Mouse (Mus musculus): ENCODE measurements around the gene Gm17349.
"Not testable (repeated sequence)": the region's sequence is repeated elsewhere in the genome, so short reads cannot be mapped to it uniquely, and the experiment has no call there.

The Gm17349 gene

DNA sequence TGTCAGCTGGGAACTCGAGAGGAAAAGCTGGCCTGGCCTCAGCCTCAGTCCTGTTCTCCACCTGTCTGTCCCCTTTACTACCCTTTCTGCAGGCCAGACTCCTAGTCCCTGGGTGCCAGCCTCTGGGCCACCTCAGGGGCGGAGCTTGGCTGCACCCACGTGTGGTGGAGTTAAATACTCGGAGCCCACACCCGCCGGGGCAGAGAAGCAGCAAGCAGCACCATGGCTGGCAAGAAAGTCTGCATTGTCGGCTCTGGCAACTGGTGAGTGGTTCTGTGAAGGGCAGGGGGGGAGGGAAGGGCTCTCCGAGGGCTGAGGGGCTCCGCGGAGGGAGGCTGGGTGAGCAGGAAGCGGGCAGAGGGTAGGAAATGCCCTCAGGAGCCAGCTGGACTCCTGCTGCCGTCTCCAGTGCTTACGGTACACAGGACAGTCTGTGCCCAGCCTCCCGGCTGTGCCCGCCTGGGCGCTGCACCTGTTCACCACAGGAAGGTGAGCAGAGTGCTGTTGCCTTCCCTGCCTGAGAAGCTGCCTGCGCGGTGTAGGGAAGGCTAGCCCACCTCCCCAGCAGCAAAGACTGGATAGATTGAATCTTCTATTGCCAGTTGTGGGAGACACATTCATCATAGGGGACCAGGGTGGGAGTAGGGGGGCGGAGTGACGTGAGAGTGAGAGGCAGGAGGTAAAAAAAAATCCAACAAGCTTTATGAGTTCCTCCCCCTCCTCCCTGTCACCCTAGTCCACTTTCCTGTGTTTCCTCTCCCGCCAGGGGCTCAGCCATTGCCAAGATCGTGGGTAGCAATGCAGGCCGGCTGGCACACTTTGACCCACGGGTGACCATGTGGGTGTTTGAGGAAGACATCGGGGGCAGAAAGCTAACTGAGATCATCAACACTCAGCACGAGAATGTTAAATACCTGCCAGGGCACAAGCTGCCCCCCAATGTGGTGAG, 12.4 kb upstream of the Gm17349 start, which contains the start of gene Gpd1:
Gene Gpd1, plus strand, starts transcription at position 130 of the 949 bp plus-strand sequence.
- peak; percentile 84 for DNase-seq

DNA sequence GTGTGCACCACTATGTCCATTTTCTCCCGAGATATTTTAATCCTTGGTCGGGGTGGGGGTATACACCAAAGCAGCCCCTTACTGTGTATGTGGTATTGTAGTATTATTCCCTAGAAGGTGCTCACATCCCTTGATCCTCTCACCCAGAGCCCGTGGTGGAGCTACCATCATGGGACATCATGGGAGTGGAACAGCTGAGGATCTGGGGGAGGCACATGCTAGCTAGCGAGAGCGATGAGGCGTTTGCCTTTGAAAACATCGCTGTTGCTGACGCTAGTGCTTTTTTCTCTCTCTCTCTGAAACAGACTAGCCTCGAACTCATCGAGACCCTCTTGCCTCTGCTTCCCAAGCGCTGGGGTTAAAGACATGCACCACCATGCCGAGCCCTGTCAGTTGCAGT, 11.5 kb upstream of the Gm17349 start:
- DNase-seq = no peak

DNA sequence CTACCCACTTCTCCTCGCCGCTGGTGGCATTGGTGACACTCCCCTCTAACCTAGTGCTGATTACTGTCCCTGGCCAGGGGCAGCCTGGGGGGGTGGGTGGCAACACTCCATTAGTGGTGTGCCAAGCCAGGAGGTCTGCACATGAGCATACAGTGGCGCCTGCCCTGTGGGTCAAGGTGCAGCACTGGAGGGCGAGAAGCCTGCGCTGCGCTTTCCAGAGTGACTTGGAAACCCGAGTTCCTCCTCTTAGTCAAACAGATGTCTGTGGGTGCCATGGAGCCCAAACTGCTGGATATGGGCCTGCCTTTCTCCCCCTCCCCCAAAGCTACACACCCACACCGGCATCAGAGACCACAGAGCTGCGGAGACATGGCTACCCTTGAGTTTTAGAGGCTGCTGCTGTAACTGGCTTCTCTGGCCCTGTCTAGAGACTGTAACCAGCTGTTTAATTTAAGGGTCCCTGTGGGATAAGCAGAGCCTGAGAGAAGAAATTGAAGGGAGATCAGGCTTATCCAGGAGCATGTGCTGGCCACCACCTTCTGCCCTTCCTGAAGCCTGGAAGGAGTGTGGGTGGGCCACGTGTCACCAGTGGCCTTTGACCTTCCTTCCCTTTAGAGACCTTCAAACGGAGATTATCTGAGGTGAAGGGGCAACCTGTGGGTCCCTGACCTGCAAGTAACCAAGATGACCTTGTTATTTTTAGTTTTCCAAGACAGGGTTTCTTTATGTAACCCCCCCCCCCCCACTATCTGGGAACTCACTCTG, 10.9 kb upstream of the Gm17349 start:
- no peak for DNase-seq

DNA sequence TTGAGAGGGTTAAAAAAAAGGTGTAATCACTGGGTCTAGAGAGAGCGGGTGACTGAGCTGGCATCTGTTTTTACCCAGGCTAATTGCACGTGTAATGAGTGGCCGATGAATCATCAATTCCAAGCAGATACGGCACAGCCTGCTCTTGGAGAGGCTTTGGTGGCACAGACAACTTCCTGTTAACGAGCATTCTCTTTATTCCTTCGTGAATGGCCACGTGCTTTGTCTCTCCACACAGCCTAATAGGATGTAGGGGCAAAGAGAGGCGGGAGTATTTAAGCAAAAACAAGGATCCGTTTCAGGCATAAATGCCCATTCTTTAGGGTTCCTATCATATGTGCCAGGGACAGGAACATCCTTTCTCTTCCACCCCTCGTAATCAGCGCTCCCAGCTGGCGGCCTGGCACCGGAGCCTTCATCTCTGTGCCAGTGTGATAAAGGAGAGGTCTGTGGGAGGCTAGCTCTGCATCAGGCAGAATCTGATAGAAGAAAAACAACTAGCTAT, 10.1 kb upstream of the Gm17349 start:
- DNase-seq = no peak

DNA sequence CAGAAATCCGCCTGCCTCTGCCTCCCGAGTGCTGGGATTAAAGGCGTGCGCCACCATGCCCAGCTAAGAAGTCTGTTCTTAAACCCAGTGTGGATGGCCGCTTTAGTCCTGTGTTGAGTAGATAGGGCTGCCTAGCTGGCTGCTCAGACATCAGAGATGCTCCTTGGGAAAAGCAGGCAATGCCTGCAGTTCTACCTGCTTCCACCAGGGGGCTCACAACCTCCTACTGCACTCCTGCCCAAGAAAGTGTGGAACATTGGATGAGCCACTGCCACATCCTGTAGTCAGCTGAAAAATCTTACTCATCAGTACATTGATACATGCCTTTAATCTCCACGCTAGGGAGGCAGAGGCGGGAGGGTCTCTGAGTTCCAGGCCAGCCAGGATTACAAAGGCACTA, 9.6 kb upstream of the Gm17349 start:
- DNase-seq = peak; percentile 86

DNA sequence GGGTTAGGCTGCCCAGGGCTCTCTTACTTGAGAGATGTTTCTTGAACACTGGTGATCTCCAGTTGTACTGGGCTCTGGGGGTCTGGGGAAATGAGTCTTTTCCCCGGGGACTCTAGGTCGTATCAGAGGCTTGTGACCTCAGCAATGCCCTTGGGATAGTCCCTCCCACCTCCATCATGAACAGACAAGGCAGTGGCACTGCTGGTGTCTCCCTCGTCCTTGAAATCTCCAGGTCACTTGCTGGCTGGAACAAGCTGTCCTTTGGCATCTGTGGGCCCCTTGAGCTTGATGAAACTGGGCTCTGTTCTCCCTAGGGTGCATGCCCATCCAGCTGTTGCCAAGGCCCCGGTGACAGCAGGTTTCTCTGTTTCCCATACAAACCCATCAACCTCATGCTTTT, 8.9 kb upstream of the Gm17349 start:
- DNase-seq = no peak

DNA sequence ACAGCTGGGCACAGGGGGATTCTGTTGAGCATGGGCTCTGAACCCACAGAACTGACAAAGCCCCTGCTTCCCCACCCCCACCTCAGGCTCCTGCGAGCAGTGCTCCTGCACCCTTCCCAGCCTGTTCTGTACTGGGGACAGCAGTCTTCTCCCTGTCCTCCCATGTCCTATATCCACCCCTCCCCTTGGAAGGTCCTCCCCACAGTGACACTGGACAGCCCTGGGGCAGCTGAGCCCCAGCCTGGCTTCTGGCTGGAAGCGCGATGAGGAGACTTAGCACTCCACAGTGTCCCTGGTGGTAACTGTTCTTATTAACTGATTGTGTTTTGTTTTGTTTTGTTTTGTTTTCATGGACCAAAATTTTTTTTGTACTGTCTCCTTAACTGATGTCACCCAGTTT, 8.3 kb upstream of the Gm17349 start:
- no peak for DNase-seq

DNA sequence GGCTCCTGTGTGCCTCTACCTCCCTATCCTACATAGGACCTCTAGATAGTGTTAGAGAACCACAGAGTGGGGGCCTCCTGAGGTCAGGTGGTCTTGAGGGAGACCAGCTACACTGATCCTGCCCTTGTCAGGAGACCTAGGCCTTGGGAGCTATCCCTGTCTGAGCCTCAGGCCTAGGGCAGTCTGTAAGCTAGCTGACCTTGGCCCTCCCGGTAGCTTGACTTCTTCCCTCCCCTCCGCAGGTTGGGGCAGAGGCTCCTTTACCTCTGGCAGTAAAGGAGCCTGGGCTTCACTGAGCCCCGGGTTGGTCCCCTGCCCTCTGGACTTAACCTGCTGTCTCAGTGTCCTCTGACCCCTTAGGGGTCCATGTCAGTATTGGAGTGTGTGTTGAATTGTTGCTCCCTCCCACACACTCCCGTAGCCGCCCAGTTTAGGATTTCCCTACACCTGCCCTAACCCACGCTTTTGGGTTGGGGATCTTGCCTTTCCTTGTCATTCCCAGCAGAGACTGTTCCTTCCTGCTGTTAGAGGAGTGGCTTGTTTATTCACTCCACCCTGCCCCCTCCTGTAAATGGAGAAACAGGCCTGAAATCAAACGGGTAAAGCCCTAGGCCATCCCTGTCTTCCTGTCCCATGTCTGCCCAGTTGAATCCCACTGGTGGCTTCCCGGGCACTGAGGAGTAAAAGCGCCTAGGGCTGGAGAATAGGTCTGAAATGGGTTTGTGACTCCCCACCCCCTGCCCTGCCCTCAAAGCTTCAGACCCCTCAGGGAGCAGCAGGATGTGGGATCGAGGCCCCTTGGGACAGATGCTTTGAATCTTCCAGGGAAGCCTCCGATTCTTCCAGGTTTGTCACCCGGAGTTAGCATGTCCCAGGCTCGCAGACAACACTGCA, 7.6 kb upstream of the Gm17349 start:
- peak; percentile 17 for DNase-seq

DNA sequence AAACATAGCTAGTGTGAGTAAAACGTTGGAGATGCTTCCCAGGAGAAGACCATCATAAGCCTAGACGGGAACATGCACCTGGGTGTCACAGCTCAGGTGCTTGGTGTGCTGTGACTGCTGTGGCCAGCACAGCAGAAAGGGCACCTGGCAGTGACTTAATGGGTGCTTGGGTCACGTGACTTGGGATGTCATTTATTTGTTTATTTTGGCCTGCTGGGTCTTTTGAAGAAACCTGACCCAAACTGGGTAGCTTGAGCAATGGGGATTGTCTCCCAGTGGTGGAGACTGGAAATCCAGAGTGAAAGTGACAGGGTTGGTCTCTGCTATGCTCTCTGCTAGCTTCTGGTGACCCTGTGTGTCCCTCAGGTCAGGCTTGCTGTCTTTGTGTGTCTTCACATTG, 6.2 kb upstream of the Gm17349 start:
- no peak for DNase-seq

DNA sequence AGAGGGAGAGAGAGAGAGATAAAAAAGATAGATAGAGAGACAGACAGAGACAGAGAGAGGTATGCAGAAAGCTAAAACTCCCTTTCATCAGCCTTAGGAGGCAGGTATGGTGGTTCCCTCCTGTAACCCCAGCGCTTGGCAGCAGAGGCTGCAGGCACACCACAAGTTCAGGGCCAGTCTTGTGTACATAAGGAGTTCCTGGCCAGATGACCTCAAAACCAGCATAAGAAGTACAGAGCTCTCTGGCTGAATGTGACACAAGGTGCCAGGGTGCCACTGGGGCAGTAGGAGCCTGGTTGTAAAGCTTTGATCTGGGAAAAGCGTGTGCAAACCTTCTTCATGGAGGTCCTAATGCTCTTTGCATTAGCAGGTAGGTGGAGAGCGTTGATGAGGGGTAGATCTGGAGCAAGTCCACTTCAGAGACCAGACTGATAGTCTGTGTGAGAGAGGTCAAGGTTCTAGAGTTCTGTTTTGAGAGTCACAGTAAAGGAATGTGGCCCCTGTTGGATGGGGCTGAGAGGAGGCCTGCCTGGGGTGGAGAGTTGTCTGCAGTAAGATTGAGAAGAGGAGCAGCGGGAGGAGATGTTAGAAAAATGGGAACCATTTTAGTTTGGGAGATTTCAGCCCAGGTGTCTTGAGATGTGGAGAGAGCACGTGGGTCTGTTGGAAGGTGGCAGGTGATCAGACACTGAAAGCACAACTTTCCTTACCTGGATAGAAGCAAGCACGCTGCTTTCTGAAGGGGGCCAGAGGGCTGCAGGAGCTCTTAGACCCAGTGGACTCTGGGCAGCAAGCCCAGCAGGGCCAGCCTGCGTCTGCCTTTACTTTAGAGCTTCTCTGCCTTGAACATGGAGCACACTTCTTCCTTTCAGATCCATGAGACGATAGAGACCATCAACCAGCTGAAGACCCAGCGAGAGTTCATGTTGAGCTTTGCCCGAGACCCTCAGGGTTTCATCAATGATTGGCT, 5.2 kb upstream of the Gm17349 start:
- DNase-seq = no peak

DNA sequence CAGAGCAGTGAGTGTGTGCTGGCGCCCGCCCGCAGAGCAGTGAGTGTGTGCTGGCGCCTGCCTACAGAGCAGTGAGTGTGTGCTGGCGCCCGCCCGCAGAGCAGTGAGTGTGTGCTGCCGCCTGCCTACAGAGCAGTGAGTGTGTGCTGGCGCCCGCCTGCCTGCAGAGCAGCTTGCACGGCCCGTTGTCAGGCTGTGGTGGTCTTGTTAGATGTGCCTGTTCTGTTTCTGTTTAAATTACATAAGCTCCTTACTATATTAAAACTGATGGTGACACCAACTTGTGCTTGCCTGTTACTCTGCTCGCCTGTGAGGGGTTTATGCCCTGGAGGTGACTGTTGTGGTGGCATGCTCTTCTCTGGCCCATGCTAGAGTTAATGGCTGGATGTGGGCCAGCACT, 2.9 kb upstream of the Gm17349 start:
- no peak for DNase-seq

DNA sequence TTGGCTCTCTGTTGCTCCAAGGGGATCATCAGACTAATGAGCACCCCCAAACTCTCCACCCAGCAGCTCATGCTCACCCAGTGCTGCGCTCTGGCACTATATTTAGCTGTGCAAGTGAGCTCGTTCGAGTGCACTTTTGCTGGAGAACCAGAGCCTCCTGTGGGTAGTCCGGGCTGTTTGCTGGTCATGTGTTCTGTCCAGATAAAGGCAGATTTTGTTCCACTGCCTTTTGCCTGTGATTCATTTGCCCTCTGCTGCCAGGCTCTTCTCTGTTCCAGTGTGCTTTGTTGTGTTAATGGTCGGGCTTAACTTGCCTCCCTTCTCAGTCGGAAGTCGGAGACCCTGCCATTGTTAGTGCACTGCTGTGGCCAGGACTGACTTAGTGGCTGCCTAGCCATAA, 409 bp downstream of the Gm17349 start:
- no peak for DNase-seq

DNA sequence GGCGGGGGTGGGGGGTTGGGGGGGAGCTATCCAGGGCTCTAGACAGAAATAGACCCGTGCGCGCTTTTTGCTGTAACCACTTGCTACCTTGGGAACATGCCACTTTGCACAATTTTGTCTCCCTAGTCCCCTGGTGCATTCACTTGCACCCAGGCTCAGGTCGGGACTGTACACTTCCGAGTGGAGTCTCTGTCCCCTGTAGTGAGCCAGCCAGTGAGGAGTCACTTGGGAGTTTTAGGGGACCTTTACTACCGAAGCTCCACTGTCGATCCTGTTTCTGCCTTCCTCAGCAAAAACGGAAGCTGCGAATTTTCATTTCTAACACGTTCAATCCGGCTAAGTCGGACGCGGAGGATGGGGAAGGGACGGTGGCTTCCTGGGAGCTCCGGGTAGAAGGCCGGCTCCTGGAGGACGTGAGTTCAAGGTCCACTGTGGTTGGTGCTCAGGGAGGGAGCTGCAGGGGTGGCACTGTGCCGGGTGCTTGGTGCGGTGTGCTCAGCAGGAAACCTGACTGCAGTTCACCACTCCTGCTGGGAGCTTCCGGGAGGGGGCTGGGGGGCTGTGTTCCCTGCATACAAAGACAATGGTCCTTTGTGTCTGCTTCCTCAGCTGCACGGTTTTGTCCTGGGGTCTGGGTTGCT, 1.1 kb downstream of the Gm17349 start:
- no peak for DNase-seq

DNA sequence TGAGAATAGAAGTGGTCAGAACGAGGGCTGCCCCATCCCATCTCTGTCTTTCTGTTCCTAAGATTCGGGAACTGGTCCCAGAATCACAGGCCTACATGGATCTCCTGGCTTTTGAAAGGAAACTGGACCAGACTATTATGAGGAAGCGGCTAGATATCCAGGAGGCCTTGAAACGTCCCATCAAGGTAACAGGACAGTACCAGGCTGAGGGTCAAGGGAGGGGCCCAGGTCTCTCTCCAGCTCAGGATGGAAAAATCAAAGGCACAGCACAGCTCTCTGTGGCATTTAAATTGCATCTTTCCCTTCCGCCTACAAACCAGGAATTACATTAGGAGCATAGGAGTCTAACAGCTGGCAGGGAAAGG, 1.6 kb downstream of the Gm17349 start:
- DNase-seq = no peak

DNA sequence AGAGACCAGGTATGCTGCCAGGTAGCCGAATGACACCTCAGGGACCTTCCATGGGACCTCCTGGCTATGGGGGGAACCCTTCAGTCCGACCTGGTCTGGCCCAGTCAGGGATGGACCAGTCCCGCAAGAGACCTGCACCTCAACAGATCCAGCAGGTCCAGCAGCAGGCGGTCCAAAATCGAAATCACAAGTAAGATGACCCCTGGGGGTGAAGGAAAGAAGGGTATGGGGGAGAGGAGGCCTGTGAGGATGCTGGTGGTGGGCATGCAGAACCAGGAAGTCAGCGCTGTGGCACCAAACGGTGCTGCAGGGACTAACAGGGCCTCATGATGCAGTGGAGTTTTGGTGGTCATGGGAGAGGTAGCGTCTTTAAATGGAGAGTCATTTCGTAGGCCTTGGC, 2.2 kb downstream of the Gm17349 start:
- peak; percentile 32 for DNase-seq

DNA sequence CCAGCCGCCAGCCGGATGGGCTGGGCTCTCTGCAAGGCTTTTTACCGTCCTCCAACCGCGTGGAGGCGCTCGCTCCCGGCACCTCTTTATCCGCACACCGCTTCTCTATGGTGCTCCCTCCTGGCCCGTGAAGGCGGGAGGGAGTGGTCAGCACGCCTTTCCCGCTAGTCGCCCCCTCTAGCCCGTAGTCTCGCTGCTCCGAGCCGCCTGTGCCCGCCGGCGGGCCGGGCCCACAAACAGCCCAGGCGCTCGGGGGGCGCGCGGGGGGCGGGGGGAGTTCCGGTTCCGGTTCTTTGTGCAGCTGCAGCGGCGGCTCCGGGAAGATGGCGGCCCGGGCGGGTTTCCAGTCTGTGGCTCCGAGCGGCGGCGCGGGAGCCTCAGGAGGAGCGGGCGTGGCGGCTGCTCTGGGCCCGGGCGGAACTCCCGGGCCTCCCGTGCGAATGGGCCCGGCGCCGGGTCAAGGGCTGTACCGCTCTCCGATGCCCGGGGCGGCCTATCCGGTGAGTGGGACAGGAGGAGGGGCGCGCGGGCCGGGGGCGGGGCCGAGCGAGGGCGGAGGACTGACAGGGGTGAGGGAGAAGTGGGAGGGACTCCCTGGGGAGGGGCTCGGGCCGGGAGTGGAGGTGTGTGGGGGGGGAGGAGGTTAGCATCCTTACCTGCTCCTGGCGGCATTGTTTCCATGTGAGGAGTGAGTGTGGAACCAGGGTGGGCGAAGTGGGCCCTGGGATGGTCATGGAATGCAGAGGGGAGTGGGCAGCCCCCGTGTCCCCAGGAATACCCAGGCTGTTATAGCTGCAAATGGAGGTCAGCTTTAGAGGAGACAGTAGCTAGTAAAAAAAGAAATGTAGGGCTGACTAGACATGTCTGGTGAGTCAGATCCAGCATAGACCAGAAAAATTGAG, 3.0 kb downstream of the Gm17349 start, which contains the start of gene Smarcd1:
Gene Smarcd1, plus strand, starts transcription at position 131 of the 902 bp plus-strand sequence.
- peak; percentile 96 for DNase-seq

DNA sequence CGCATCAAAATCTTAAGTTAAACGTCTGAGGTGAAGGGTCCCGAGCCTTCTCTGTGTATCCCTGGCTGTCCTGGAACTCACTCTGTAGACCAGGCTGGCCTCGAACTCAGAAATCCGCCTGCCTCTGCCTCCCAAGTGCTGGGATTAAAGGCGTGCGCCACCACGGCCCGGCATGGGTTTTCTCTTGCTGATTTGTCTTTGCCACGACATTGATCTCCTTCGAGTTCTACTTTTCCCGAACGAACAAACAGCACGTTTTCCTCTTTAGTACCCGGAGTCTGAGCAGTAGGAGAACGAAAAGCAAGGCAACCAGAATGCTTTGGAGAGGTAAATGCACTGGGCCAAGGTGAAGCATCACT, 3.7 kb downstream of the Gm17349 start:
- DNase-seq = not testable (repeated sequence)

DNA sequence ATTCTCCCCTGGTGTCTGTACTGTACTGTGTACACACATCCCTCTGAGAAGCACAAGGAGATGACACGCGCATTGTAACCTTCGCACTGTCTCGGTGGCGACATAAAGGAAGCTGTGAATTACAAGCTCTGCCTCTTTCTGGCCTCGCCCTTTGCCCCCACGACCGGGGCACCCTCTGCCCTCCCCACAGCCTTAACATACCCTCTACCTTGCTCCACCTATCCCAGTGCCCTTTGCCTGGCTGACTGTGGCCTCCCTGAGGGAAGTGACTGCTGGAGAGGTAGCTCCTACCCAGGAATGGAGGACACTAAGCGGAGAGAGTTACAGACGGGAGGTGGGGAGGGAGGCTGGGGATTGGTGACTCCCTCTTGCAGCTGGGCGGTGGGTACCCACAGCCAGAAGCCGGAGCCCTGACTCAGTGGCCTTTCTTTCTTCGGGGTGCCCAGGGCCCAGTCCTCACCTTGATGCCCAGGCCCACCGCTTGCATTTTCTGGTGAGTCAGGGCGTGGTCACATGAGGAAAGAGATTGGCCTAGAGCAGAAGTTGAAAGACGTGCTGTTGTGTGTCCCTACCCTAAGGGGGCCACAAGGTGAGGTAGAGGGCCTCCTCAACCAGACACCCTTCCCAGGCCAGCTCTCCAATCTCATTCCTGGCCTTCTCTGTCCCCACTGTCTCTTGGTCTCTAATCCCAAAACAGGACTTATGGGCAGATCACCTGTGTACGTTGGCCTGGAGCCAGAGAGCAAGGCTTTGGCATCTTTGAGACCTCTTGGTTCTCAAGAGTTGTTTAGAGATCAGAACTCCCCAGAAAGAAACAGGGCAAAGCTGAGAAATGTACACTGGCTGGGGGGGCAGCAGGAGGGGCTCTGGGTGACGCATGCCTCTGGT, 4.8 kb downstream of the Gm17349 start:
- DNase-seq = peak; percentile 46

DNA sequence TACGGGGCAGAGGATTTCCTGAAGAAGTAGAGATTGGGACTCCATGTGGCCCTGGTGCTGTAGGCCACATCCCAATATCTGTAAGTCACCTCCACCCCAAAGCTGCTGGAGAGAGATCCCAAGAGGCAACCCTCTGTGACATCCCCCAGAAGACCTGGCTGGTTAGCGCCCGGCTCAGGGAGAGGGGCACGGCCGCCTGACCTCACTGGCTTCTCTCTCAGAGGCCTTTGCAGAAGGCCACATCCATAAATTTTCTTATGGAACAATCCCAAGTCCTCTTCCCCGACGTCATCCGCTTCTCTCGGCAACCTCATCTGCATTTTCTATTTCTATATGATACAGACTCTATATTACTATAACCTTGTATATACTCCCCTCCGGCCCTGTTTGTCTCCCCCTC, 5.6 kb downstream of the Gm17349 start:
- no peak for DNase-seq
